Mouse (Mus musculus) right cerebral cortex, postnatal 14 days (tissue): ENCODE measurements around the gene Mia2.
A peak's percentile ranks its signal among the peaks of the same experiment; 100 is the strongest.
"Not testable (repeated sequence)": the region's sequence is repeated elsewhere in the genome, so short reads cannot be mapped to it uniquely, and the experiment has no call there.

Experiments
- DNase-seq: peaks from one replicate; pipeline ENCODE4 v3.0.0; 2022

Gene Mia2

GRCm38 (mm10) chr12:59095104-59096025 is at the start of gene Mia2:
Gene Mia2 (plus strand): TSS chr12:59095799.
- DNase-seq: no peak

GRCm38 (mm10) chr12:59052470-59052869 is 43.1 kb upstream of the Mia2 start:
- DNase-seq: no peak

GRCm38 (mm10) chr12:59053166-59053565 is 42.4 kb upstream of the Mia2 start:
- no peak for DNase-seq

GRCm38 (mm10) chr12:59053976-59054375 is 41.6 kb upstream of the Mia2 start:
- DNase-seq: no peak

GRCm38 (mm10) chr12:59055196-59055850 is 40.3 kb upstream of the Mia2 start:
- DNase-seq: no peak

GRCm38 (mm10) chr12:59056222-59056621 is 39.4 kb upstream of the Mia2 start:
- DNase-seq: no peak

- not testable (repeated sequence) for DNase-seq
Observed at GRCm38 (mm10) chr12:59058242-59058641, 37.4 kb upstream of the Mia2 start.

- no peak for DNase-seq
Observed at GRCm38 (mm10) chr12:59060322-59060721, 35.3 kb upstream of the Mia2 start.

GRCm38 (mm10) chr12:59060993-59061595 is 34.5 kb upstream of the Mia2 start, which contains the start of gene Trappc6b:
Gene Trappc6b (minus strand): TSS chr12:59061472.
- DNase-seq: peak; percentile 80

- DNase-seq: no peak
Observed at GRCm38 (mm10) chr12:59064837-59065236, 30.8 kb upstream of the Mia2 start.

GRCm38 (mm10) chr12:59065776-59066175 is 29.8 kb upstream of the Mia2 start:
- DNase-seq: no peak

GRCm38 (mm10) chr12:59066448-59067077 is 29.0 kb upstream of the Mia2 start, which contains the start of gene Pnn:
Gene Pnn (plus strand): TSS chr12:59066884.
- peak; percentile 94 for DNase-seq

GRCm38 (mm10) chr12:59067095-59067494 is 28.5 kb upstream of the Mia2 start:
- DNase-seq: no peak

GRCm38 (mm10) chr12:59068791-59069190 is 26.8 kb upstream of the Mia2 start:
- no peak for DNase-seq

- peak; percentile 15 for DNase-seq
Observed at GRCm38 (mm10) chr12:59072286-59072685, 23.3 kb upstream of the Mia2 start.

- no peak for DNase-seq
Observed at GRCm38 (mm10) chr12:59074052-59074451, 21.5 kb upstream of the Mia2 start.

- no peak for DNase-seq
Observed at GRCm38 (mm10) chr12:59076996-59077395, 18.6 kb upstream of the Mia2 start.

GRCm38 (mm10) chr12:59077883-59078282 is 17.7 kb upstream of the Mia2 start:
- DNase-seq: no peak

- no peak for DNase-seq
Observed at GRCm38 (mm10) chr12:59080461-59080860, 15.1 kb upstream of the Mia2 start.

GRCm38 (mm10) chr12:59084446-59084845 is 11.2 kb upstream of the Mia2 start:
- no peak for DNase-seq

GRCm38 (mm10) chr12:59086171-59086570 is 9.4 kb upstream of the Mia2 start:
- no peak for DNase-seq

GRCm38 (mm10) chr12:59093543-59093942 is 2.1 kb upstream of the Mia2 start:
- no peak for DNase-seq

- DNase-seq: no peak
Observed at GRCm38 (mm10) chr12:59104771-59105170, 9.2 kb downstream of the Mia2 start.
